Mouse (Mus musculus) olfactory bulb, adult 2 months (tissue): ENCODE data around the gene Fbxl17. TPM values are rescaled to one million over a fixed set of nuclear protein-coding genes. Genes with fewer than 3 reads are reported as not detected.

Experiments used
- H3K27ac ChIP-seq: fragments of 200-500 bp; 2 replicates; pipeline ENCODE4 v1.5.1; 2012; ENCODE audit warnings: low read depth, low read length; ENCODE audit not compliant: insufficient read depth
- H3K4me1 ChIP-seq: fragments of 200-500 bp; 2 replicates; pipeline ENCODE4 v1.6.1; 2012; ENCODE audit warnings: low read length; ENCODE audit not compliant: control insufficient read depth, insufficient read depth
- H3K4me3 ChIP-seq: fragments of 200-500 bp; 2 replicates; pipeline ENCODE4 v1.5.1; 2012; ENCODE audit warnings: mild to moderate bottlenecking, low read depth, low read length, moderate library complexity; ENCODE audit not compliant: insufficient read depth
- CTCF ChIP-seq: fragments of 200-500 bp; IDR thresholded peaks from 2 replicates; pipeline ENCODE4 v1.5.1; 2012; ENCODE audit warnings: low read depth, mild to moderate bottlenecking, low read length, moderate library complexity; ENCODE audit not compliant: insufficient read depth
- POLR2A ChIP-seq: fragments of 200-500 bp; IDR thresholded peaks from 2 replicates; pipeline ENCODE4 v1.6.1; 2012; ENCODE audit warnings: mild to moderate bottlenecking, low read depth, low read length, moderate library complexity; ENCODE audit not compliant: insufficient read depth
- WGBS: fragments of 180-500 bp; shearing (Covaris S2); methylation state at CpG from one replicate; pipeline ENCODE4 v1.1.7; 2018; 5-methylcytosine and 5-hydroxymethylcytosine counted together
- polyA plus RNA-seq: library from polyadenylated mRNA; stranded (reverse); fragments of >200 nt; gene quantifications from 2 replicates; pipeline ENCODE4 v1.2.4, GENCODE M21; 2012; ENCODE audit warnings: low replicate concordance; ENCODE audit not compliant: missing spikeins, insufficient read depth, insufficient read length

Gene Fbxl17
- polyA plus RNA-seq, 1 experiment, result not detected

- Histone ChIP-seq H3K4me3 (no peak overlapping the region), H3K4me1 (no peaks in the 10 kb centered on the region), H3K27ac (no peak overlapping the region)
- WGBS, result 94% methylated on average over 4 of the region's 4 CpGs
- no peak for TF ChIP-seq CTCF
- no peak for TF ChIP-seq POLR2A
Observed at GRCm38 (mm10) chr17:63208346-63208745, 291.5 kb downstream of the Fbxl17 start.

DNA sequence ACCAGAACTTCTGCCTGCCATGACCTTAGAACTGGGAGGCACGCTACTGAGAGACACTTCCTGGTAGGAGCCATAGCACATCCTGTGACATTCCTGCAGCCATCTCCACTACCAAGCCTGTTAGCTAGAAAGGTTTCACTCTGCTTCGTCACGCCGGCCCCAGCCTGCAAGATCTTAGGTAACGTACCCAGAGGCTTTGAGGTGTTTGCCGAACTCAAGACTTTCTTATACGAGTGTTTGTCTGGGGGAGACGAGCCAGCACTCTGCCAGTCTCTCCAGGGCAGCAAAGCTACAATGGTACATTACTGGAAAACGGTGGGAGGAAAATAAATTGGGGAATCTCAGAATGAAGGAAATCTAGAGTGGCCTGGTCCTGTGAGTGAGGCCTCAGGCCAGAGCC, 292.1 kb downstream of the Fbxl17 start:
- TF ChIP-seq POLR2A (no peak), CTCF (no peak)
- Histone ChIP-seq H3K4me1 (no peaks in the 10 kb centered on the region), H3K27ac (no peak overlapping the region), H3K4me3 (no peak overlapping the region)
- 89% methylated on average over 9 of the region's 9 CpGs for WGBS

- no peak for TF ChIP-seq POLR2A
- Histone ChIP-seq H3K4me1 (no peaks in the 10 kb centered on the region), H3K4me3 (no peak overlapping the region), H3K27ac (no peak overlapping the region)
- 95% methylated on average over 5 of the region's 5 CpGs for WGBS
Observed at GRCm38 (mm10) chr17:63205316-63205715, 294.5 kb downstream of the Fbxl17 start.

DNA sequence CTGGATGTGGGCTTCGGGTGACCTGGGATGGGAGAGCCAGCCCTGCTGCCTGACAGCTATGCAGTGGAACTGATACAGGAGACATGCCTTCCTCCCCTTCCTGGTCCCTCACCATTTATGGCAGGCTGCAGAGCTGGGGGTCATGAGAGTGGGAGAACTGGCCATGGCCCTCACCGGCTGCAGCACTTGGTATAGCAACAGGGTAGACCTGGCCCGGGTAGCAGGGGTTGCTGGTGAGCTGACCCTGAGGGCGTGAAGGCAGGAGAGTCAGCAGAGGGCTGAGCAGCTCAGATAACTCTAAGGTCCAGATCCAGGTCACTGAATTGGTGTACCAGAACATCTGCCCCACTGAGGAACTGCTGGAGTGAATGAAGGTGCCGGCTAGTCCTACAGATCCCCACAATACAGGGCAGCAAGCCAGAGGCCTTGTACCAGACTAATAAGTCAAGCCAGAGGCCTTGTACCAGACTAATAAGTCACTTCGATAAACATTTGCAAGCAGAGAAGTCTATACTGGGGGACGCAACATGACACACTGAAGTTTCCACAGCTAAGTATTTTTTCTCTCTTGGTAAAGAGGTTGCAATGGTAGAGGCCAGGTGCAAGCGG, 296.1 kb downstream of the Fbxl17 start:
- Histone ChIP-seq H3K4me3 (no peak overlapping the region), H3K4me1 (no peaks in the 10 kb centered on the region), H3K27ac (no peak overlapping the region)
- 88% methylated on average over 8 of the region's 8 CpGs for WGBS
- TF ChIP-seq POLR2A (no peak), CTCF (no peak)

DNA sequence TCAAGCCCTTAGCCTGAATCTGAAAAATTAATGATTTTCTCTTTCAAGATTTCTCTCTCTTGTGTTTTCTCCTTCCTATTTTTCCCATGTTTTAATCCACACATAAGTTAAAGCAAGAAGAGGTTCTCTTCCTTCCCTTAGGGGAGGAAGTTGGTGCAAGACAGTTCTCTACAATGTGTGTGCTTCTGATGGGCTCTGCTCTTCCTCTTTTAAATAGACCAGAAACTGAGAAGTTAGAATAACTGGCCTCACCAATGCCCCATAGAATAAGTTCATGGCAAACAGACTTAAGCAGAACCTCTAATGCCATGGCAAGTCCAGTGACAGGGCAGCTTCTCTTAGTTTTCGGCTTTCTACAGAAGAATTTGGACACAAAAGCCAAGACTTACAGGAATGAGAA, 301.1 kb downstream of the Fbxl17 start:
- Histone ChIP-seq H3K4me3 (no peak overlapping the region), H3K27ac (no peak overlapping the region), H3K4me1 (no peaks in the 10 kb centered on the region)
- no peak for TF ChIP-seq POLR2A
- no peak for TF ChIP-seq CTCF
- 98% methylated on average over 1 of the region's 1 CpGs for WGBS

DNA sequence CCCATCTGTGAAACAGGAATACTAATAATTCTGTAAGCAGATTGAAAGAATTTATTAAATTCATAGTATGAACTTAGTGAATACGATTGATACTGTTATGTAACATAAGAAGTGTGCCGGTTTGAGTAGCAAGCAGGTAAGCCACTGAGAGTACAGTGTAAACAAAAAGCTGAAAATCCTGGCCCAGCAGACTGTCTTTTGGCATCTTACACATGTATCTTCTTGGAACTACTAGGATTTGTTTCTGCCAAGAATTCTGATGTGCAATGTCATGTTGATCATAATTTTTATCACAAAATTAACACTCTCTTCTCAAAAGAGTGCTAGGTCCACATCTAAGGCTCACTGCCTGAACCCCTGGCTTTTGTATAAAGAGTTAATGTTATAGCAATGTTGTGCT, 304.3 kb downstream of the Fbxl17 start:
- H3K4me1 ChIP-seq, result no peaks in the 10 kb centered on the region

DNA sequence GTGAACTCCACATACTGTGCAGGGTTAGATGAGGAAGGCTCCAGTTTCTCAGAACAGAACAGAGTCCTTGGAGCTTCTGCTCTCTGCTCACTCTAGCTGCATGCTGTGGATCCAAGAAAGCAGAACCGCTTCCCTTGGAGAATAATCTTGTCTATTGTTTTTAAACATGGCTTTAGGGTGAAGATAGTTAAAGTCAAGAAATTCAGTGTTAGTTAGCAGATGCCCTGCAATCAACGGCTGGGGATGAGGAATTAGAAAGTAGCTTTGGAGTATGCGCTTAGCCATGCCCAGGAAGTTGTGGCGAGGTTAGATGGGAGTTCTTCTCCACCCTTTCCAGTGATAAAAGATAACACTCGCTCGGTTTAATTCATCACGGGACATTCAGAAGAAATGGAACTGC, 306.6 kb downstream of the Fbxl17 start:
- no peaks in the 10 kb centered on the region for H3K4me1 ChIP-seq
- WGBS, result 80% methylated on average over 7 of the region's 7 CpGs
- TF ChIP-seq POLR2A (no peak), CTCF (no peak)
- no peak overlapping the region for H3K4me3 ChIP-seq
- no peak overlapping the region for H3K27ac ChIP-seq

More for the DNA sequence above, 304.3 kb downstream of the Fbxl17 start:
- no peak for TF ChIP-seq CTCF
- TF ChIP-seq POLR2A, result no peak
- 92% methylated on average over 2 of the region's 2 CpGs for WGBS
- H3K27ac ChIP-seq, result no peak overlapping the region
- H3K4me3 ChIP-seq, result no peak overlapping the region

DNA sequence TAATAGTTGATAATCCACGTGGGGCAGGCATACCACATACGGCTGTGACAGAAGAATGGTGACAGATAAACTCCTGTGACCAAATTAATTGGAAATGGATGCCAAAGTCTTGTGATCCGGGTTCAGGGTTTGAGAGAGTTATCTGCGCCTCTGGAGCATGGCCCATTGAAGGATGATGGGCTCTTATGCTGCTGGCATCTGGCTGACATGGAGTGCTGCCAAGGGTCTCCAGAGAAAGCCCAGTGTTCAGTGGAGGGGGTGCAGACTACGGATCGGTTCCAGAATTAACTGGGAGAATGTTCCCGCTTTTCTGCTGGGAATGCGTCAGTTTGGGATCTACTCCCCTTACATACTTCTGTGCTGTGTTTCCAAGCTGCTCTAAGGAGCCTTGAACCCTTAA, 308.5 kb downstream of the Fbxl17 start:
- 64% methylated on average over 8 of the region's 8 CpGs for WGBS
- Histone ChIP-seq H3K27ac (no peak overlapping the region), H3K4me3 (no peak overlapping the region), H3K4me1 (peaks cover 3% of the 10 kb centered on the region; the same call in 1 of the 2 replicates)
- TF ChIP-seq CTCF, result no peak
- no peak for TF ChIP-seq POLR2A

- Histone ChIP-seq H3K4me3 (no peak overlapping the region), H3K4me1 (peaks cover 6% of the 10 kb centered on the region; the same call in 1 of the 2 replicates), H3K27ac (no peak overlapping the region)
- TF ChIP-seq POLR2A (no peak), CTCF (no peak)
- WGBS, result 88% methylated on average over 8 of the region's 8 CpGs
Observed at GRCm38 (mm10) chr17:63189274-63189673, 310.5 kb downstream of the Fbxl17 start.

GRCm38 (mm10) chr17:63185531-63185930, 314.3 kb downstream of the Fbxl17 start:
- 15% methylated on average over 9 of the region's 9 CpGs for WGBS
- no peak overlapping the region for H3K27ac ChIP-seq
- no peak overlapping the region for H3K4me3 ChIP-seq
- peaks cover 6% of the 10 kb centered on the region; the same call in 1 of the 2 replicates for H3K4me1 ChIP-seq
- TF ChIP-seq CTCF, result no peak
- no peak for TF ChIP-seq POLR2A
